Mouse (Mus musculus): ENCODE measurements at regions not wholly inside any gene's neighbourhood (a gene's known extent, or its start where the extent isn't known, plus 50 kb on each side); places are given as distances from the start of the nearest gene placed in this dataset.
"Not testable (repeated sequence)": the region's sequence is repeated elsewhere in the genome, so short reads cannot be mapped to it uniquely, and the experiment has no call there.

- WGBS, result 80% methylated on average over 2 of the region's 2 CpGs
- no peak for ATAC-seq (ENCODE audit: borderline replicate concordance, extremely low read depth, low FRiP score, low TSS enrichment)
- Histone ChIP-seq H3K4me2 (no peak overlapping the region), H3K36me3 (no peaks in the 10 kb centered on the region), H3K9me3 (no peaks in the 10 kb centered on the region), H3K27ac (no peak overlapping the region), H3K9ac (no peak overlapping the region), H3K27me3 (no peaks in the 10 kb centered on the region), H3K4me1 (no peaks in the 10 kb centered on the region), H3K4me3 (no peak overlapping the region)
Measured at GRCm38 (mm10) chr14:88092967-88093366, 378.2 kb downstream of the Pcdh20 start.

- 0 out of 2 replicates have a peak overlapping the region, but pooled peaks have one; percentile 11 for H3K27ac ChIP-seq
- peak; percentile 72; the same call in 1 of the 2 replicates for ATAC-seq (ENCODE audit: borderline replicate concordance, extremely low read depth, low FRiP score, low TSS enrichment)
- WGBS, result 43% methylated on average over 3 of the region's 3 CpGs
Measured at GRCm38 (mm10) chr14:88084854-88085253, 386.3 kb downstream of the Pcdh20 start.

GRCm38 (mm10) chr14:88072880-88073468 lies 398.2 kb downstream of the Pcdh20 start:
- no peaks in the 10 kb centered on the region for H3K27me3 ChIP-seq
- no peak overlapping the region for H3K4me2 ChIP-seq
- ATAC-seq (ENCODE audit: borderline replicate concordance, extremely low read depth, low FRiP score, low TSS enrichment), result no peak
- no peak overlapping the region for H3K27ac ChIP-seq
- H3K9ac ChIP-seq, result no peak overlapping the region
- WGBS, result 34% methylated on average over 5 of the region's 5 CpGs
- H3K9me3 ChIP-seq, result no peaks in the 10 kb centered on the region
- H3K36me3 ChIP-seq, result no peaks in the 10 kb centered on the region
- H3K4me3 ChIP-seq, result no peak overlapping the region
- no peaks in the 10 kb centered on the region for H3K4me1 ChIP-seq

More at GRCm38 (mm10) chr14:88084854-88085253, 386.3 kb downstream of the Pcdh20 start:
- Histone ChIP-seq H3K4me2 (no peak overlapping the region), H3K36me3 (no peaks in the 10 kb centered on the region), H3K9ac (no peak overlapping the region), H3K9me3 (no peaks in the 10 kb centered on the region), H3K27me3 (no peaks in the 10 kb centered on the region), H3K4me1 (no peaks in the 10 kb centered on the region), H3K4me3 (no peak overlapping the region)

- not testable (repeated sequence) for H3K4me2 ChIP-seq; H3K27me3 ChIP-seq; H3K36me3 ChIP-seq; H3K9me3 ChIP-seq; H3K4me3 ChIP-seq; H3K27ac ChIP-seq; H3K9ac ChIP-seq; H3K4me1 ChIP-seq; ATAC-seq (ENCODE audit: borderline replicate concordance, extremely low read depth, low FRiP score, low TSS enrichment)
- 91% methylated on average over 3 of the region's 3 CpGs for WGBS
Measured at GRCm38 (mm10) chr14:88047586-88047985, 423.6 kb downstream of the Pcdh20 start.

- no peaks in the 10 kb centered on the region for H3K36me3 ChIP-seq
- peaks cover 6% of the 10 kb centered on the region; the same call in 1 of the 2 replicates for H3K4me1 ChIP-seq
- no peaks in the 10 kb centered on the region for H3K27me3 ChIP-seq
- ATAC-seq (ENCODE audit: borderline replicate concordance, extremely low read depth, low FRiP score, low TSS enrichment), result peak; percentile 73; the same call in 1 of the 2 replicates
- no peak overlapping the region for H3K4me2 ChIP-seq
- H3K9ac ChIP-seq, result no peak overlapping the region
- WGBS, result 40% methylated on average over 2 of the region's 2 CpGs
- no peak overlapping the region for H3K27ac ChIP-seq
- no peaks in the 10 kb centered on the region for H3K9me3 ChIP-seq
- H3K4me3 ChIP-seq, result no peak overlapping the region
Measured at GRCm38 (mm10) chr14:88013882-88014281, 457.3 kb downstream of the Pcdh20 start.

- peak; percentile 8; the same call in 1 of the 2 replicates for ATAC-seq (ENCODE audit: borderline replicate concordance, extremely low read depth, low FRiP score, low TSS enrichment)
- no peak overlapping the region for H3K9ac ChIP-seq
- no peaks in the 10 kb centered on the region for H3K9me3 ChIP-seq
- H3K4me2 ChIP-seq, result no peak overlapping the region
- 67% methylated on average over 3 of the region's 3 CpGs for WGBS
- H3K4me3 ChIP-seq, result no peak overlapping the region
- H3K4me1 ChIP-seq, result peaks cover 6% of the 10 kb centered on the region; the same call in 1 of the 2 replicates
- H3K36me3 ChIP-seq, result no peaks in the 10 kb centered on the region
- H3K27me3 ChIP-seq, result no peaks in the 10 kb centered on the region
- no peak overlapping the region for H3K27ac ChIP-seq
Measured at GRCm38 (mm10) chr14:88013186-88013585, 458.0 kb downstream of the Pcdh20 start.

GRCm38 (mm10) chr14:87996561-87996960 lies 474.6 kb downstream of the Pcdh20 start:
- Histone ChIP-seq H3K9ac (no peak overlapping the region), H3K4me2 (no peak overlapping the region), H3K4me3 (no peak overlapping the region), H3K27me3 (no peaks in the 10 kb centered on the region), H3K4me1 (no peaks in the 10 kb centered on the region), H3K9me3 (no peaks in the 10 kb centered on the region), H3K27ac (no peak overlapping the region), H3K36me3 (no peaks in the 10 kb centered on the region)
- WGBS, result 89% methylated on average over 2 of the region's 2 CpGs
- ATAC-seq (ENCODE audit: borderline replicate concordance, extremely low read depth, low FRiP score, low TSS enrichment), result no peak
